Mouse (Mus musculus) ES-CJ7 (cell line): ENCODE data around the gene Aoc2.
A peak's percentile ranks its signal among the peaks of the same experiment; 100 is the strongest.

ENCODE experiments used
- DNase-seq: peaks from one replicate; pipeline ENCODE4 v3.0.0; 2011; ENCODE audit warnings: low read depth, low spot score

Aoc2 gene

DNA sequence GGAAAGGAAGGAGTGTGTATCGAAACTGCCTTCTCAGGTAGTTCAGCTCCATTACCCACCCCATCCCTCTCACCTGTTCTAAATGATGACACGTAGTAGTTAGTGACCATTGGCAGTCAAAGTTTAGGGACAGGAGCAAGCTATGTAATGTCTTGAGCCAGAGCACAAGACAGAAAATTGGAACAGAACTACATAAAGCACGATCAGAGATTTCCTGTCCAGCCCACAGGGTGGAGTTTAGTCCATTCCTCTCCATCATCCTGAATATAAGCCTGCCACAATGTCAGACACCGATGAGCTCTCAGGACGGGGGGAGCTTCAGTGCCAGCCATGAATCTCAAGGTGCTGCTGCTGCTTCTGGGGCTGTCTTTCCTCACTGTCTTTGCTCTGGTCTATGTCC is at the start of gene Aoc2:
Aoc2 (plus strand) TSS at position 301 of the 400 bp plus-strand sequence.
- DNase-seq: no peak

DNA sequence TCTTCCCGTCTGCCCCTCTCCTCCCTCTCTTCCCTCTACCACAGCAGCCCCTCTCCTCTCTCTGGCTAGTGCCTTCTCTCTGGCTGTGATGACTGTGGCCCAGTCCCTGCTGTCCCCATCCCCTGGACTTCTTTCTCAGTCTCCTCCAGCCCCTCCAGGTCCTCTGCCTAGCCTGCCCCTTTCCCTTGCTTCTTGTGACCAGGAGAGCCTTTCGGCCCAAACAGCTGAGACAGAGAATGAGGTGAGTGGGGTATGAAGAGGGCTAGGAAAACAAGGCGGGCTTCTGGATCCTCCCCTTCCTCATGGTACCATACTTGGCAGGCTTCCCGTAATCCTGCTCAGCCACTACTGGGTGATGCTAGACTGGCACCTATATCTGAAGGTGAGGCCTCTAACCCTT is 49.6 kb upstream of the Aoc2 start:
- DNase-seq: no peak

DNA sequence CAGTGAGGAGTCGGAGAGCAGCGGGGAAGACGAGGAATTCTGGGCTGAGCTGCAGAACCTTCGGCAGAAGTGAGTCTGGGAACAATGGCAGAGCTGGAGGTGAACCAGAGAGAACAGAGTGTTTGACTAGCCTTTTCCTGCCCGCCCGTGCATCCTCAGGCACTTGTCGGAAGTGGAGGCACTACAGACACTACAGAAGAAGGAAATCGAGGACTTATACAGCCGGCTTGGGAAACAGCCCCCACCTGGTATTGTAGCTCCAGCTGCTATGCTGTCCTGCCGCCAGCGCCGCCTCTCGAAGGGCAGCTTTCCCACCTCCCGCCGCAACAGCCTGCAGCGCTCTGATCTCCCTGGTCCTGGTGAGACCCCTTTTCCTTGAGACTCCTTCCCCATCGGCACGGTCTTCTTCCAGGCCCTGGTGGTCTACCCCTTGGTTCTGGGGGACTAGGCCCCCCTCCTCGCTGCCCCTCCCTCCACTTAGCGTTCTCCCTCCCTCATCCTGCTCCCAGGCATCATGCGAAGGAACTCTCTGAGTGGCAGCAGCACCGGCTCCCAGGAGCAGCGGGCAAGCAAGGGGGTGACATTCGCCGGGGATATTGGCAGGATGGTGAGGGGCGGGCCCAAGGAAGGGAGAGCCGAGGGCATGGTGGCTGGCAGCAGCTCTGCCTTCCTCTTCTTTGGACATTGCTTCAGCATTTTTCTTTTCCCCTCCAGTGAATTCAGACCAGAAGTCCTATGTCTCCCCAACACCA is 48.4 kb upstream of the Aoc2 start:
- no peak for DNase-seq

DNA sequence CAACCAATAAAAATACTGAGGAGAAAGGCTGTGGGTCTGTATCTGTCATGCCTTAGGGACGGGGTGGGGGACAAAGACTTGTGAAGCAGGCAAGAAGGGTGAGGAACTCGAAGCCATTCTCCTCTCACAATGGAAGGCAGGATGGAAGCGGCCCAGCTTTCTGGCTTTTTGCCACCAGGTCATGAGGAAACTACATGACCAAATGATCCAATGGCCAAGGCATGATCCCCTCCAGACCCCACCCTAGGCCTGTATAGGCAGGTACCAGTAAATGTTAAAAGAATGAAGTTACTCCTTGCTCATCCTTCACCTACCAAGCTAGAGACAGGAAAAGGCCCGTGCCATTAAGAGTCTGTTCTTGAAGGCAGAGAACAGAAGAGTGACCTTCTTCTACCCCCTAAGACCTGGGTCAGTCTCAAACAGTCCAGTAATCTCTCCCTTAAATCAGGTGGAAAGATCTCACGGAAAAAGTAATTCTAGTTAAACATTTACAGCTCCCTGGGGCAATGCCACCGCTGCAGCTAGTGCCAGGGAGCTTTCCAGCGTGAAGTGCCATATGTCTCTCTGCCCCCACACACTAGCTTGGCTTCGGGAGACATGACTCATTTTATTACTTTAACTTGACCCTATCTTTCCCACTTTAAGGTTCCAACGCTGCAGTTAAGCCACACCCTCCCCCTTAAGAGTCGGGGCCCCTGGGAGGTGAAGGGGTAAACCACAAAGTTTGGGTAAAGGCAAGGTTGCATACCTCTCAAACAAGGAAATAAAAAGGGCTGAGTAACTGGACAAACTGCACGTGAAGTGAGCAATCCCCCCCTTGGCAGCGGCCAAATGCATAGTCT is 47.3 kb upstream of the Aoc2 start:
- DNase-seq: no peak

DNA sequence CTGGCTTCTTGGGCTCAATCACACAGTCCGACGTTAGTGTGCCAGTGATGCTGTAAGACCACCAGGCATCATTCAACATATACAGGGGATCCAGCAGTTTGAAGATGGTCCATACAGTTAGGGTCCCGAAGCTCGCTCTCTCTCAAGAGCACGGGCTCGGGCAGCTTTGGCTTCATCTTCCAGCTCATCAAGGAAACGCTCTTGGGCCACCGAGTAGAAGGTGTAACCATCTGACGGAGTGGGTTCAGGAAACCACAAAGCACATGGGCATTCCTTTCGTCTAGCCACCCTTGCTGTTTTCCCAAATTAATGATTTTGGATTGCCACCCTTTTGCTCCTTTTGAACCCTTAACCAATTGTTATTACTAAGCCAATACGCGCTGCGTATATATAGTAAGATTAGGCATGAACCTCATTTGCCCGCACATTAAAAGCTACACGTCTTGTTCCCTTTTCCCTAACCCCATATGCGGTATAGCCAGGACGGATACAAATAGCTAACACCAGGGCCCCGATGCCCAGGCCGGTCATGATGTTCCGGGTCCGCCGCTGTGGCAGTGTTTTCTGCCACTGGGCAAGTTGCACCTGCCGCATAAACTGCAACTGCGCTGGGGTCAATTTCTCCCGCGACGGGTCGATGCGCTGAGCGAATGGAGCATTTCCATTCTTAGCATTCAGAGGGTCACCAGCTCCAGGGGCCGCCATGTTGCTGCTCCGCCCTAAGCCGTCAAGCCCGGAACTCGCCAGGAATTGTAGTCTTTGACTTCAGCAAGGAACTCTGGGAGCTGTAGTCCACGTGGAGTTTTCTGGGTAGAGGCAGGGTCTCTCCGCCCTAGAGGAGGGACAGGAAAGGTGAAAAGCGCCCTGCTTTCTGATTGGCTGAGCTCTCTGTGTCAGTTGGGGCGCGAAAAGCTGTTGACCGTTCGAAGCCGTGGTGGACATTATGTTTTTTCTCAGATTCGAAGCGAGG is 46.4 kb upstream of the Aoc2 start, which contains the start of the genes Cntd1 and Coa3:
Cntd1 (plus strand) TSS at position 790 of the 970 bp plus-strand sequence.
Coa3 (minus strand) TSS at position 892 of the 970 bp plus-strand sequence.
- peak; percentile 96 for DNase-seq

DNA sequence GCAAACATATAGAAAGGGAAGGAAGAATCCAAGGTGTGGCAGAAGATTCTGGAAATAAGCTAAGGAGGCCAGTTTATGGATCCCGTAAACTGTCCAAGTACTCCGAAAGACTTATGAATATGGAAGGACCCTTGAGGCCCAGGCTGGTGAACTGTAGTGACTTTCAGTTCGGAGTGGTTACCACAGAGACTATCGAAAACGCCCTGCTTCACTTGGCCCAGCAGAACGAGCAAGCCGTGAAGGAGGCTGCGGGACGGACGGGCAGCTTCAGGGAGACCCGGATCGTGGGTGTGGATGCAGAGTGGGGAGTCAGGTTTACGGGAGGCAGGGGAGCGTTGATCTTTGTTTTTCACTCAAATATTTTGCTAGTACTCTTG is 45.7 kb upstream of the Aoc2 start:
- DNase-seq: no peak

DNA sequence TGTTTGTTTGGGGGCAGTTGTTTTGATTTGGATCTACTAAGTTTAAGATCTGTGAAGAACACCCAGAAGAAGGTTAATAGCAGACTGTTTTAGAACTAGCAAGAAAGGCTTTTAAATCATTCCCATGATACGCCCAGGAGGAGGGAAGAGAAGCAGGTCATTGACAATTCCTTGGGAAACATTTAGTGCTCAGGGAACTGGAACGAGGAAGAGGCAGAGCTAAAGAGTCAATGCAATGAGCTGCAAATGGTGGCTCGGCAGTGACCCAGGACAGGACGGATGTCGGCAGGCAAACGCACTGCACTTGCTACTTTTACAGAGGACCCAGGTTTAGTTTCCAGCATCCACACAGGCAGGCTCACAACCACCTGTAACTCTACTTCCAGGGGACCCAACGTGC is 44.0 kb upstream of the Aoc2 start:
- no peak for DNase-seq

DNA sequence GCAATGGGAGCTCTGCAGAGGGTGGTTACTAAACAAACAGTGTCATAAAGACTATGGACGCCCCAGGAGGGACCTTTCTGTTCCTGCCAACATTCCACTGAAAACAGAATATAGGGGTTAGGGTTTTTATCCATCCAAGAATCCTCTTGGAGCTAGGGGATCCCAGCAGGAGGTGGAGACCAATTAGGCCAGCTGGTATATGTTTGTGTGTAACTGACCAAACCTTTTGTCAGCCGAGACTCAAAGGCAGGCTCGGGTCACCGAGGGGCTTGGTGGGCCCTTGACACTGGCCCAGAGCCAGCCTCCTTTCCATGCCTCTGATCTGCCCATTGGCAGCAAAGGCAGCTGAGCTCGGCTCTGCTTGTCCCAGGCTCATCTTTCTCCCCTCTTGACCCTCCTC is 42.0 kb upstream of the Aoc2 start:
- no peak for DNase-seq

DNA sequence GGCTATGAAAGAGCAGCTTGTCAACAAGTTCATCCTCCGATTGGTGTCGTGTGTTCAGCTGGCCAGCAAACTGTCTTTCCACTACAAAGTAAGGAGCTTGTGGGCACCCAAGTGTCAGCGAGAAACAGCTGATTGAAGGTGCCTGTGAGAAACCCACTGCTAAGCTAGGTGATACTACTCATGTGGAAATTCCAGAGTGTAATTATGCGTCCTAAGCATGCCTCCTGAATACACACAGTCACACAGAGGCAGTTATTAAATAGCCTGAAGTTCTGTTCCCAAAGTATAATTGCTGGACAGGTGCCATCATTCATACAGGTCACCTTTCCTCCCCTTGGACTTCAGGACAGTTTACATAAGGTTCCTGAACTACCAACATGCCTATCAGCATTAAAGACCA is 41.1 kb upstream of the Aoc2 start:
- no peak for DNase-seq

DNA sequence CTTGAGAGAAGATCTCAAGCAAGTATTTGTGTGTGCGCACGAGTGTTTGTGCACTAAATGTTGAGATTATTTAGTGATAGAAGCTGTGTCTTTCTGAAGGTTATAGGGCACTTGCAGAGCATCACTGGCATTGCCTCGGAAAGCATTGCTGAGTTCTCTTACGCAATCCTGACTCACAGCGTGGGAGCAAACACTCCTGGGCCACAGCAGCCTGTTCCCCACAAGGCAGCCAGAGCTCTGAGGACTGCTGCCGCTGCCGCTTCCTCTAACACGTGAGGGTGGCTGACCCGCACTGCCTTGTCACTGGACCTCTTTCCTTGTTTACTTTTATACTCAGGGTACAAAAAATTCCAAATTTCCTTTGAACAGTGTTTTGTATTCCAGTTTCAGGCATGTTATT is 37.6 kb upstream of the Aoc2 start:
- no peak for DNase-seq

DNA sequence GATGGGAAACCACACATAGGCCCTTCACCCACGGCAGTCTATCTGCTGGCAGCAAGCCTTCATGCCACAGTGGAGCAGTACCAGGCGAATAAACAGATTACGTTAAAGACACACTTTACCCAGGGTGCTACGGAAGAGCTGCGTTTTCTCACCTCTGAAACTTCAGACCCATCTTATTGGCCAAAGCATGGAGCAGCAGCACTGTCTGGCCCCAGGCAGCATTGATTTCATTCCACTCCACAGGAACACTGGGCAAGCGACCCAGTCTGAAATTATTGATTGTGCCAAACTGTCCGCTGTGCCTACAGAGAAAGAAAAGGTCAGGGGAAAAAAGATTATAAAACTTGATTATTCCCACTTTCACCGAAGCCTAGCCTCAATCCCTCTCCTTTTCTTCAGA is 33.6 kb upstream of the Aoc2 start:
- no peak for DNase-seq

DNA sequence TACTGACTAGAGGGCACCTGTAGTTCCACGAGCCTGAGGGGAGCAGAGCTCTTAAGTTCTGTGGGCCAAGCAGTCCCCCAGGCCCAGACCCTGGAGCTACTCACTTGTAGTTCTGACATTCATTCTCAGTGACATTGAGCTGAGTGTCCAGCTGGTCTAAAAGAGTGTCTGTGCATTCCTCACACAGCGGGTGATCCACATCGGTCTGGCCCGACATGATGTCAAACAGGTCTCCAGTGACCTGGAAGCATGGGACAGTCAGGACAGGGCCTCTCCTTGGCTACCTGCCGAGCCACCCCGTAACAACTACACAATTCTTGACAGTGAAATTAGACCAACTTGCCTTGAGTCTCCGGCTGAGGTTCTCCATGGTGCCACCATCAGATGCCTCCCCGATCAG is 29.7 kb upstream of the Aoc2 start:
- no peak for DNase-seq

DNA sequence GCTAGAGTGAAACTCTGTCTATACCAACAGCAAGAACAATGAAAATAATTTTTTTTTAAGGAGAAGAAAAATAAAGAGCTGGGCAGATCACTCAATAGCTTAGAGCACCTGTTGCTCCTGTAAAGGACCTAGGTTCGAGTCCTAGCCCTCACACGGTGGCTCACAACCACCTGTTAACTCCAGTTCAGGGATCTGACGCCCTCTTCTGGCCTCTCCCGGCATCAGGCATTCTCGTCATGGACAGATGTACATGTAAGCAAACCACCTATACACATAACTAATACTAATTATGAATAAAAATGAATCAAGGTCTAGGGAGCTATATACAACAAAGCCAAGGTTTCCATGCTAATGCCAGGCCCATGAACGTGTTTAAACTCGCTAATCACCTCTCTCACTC is 24.0 kb upstream of the Aoc2 start:
- DNase-seq: peak; percentile 53

DNA sequence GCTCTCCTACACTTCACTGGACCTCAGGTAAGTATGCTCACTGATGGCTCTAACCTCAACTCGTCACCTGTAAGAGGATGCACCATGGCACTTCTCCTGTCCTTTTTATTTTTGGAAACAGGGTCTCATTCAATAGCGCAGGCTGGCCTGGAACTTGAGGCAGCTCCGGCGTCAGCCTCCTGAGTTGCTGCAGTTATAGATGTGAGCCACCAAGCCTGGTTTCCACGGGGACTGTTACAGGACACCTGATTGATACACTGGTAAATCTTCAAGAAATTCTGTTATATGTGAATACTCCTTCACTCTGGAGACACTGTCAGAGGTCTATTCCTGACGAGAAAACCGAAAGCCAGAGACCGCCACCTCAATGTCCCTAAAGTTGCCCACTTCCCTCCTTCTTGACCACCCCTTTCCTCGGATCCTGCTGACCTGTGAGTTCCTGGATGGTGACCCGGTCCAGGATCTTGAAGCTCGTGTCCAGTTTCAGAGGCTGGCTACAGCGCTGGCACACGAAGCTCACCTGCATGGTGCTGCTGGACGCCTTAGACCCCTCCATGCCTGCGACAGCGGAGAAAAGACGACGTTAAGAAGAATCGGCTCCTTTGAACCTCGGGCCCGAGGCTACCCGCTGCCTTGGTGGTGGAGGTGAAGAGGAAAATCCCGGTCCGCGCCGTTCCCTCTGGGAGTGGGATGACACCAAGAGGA is 23.4 kb upstream of the Aoc2 start:
- DNase-seq: no peak

DNA sequence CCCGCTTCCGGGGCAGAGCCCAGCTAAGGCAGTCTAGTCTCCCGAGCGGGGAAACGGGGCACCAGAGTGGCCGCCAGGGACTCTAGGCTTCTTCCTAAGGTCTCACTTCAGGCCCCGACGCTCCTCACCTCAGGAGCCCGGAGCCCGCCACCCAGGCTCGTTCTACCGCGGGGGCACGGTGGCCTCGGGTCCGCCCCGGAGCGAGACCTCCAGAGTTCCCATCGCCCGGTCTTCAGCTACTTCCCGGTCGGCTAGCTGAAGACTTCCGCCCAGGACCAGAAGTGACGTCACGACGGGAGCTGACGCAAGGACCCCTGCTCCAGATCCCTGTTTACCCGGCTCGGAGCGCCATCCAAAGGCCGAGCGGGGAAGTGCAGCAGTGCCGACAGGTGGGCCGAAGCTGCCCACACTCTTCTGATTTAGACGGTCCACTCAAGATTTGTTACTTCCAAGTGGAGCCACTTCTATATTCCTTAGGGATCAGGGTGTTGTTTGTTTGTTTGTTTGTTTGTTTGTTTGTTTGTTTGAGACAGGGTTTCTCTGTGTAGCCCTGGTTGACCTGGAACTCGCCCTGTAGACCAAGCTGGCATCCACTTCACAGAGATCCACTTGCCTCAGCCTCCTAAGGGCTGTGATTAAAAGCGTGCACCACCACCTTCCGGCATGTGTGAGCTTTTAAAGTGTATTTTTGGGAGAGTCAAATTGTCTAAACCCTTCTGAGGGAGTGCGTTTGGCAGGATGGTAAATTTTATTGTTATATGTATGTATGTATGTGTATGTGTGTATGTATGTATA is 22.7 kb upstream of the Aoc2 start, which contains the start of gene Becn1:
Becn1 (minus strand) TSS at position 283 of the 795 bp plus-strand sequence.
- peak; percentile 96 for DNase-seq

DNA sequence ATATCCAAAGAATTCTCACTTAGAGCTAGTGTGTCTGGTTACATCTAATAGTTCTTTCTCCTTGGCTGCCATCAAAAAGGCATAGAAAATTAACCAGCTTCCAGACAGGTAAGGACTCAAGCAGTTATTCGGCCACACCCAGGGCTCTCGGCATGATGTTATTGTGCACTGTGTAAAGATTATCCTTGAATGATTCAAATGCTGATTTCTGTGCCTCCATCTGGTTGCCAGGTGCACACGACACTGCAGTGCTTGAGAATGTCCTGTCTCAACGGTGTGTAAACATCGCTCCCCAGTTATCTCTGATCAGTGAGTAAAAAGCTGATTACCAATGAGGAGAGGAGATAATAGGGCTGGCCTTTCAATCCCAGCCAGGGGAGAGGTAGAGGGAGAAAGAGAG is 17.1 kb upstream of the Aoc2 start:
- peak; percentile 84 for DNase-seq

DNA sequence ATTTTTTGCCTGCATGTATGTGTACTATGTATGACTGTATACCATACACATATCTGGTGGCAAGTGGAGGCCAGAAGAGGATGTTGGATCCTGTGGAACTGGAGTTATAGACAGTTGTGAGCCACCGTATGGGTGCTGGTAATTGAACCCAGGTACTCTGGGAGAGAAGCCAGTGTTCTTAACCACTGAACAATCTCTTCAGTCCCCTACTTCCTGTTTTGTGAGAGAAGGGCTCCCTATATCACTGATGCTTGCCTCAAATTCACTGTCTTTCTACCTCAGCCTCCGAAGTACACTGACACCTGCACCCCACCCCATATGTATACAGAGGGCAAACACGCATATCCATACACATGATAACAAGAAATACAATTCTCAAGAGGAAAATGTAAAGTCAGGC is 13.8 kb upstream of the Aoc2 start:
- DNase-seq: no peak

DNA sequence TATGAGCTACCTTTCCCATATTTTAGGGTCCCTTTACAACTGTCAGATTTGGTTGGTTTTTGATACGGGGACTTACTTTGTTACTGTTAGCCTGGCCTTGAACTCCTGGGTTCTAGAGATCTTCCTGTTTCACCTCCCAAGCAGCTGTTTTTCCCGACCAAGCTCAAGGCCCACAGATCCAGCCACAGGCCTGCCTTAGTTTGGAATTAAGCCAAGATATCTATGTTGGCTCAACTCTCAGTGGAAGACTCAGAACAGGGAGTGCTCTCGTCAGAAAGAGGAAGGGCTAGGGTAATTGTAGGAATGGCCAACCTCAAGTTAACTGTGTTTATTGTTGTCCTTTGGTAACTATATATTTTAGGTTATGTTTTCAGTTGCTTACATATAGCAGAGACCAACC is 12.7 kb upstream of the Aoc2 start:
- no peak for DNase-seq

DNA sequence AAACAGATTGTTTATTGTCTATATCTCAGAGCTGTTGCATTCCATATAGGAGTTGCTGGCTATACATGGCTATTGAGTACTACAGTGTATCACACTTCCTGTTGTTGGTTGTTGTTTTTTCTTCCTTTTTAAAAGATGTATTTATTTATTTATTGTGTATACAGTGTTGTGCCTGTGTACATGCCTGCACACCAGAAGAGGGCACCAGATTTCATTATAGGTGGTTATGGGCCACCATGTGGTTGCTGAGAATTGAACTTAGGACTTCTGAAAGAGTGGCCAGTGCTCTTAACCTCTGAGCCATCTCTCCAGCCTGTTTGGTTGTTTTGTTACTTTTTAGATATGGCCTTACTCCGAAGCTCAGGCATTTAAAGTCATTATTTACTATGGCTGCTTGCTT is 10.3 kb upstream of the Aoc2 start:
- no peak for DNase-seq

DNA sequence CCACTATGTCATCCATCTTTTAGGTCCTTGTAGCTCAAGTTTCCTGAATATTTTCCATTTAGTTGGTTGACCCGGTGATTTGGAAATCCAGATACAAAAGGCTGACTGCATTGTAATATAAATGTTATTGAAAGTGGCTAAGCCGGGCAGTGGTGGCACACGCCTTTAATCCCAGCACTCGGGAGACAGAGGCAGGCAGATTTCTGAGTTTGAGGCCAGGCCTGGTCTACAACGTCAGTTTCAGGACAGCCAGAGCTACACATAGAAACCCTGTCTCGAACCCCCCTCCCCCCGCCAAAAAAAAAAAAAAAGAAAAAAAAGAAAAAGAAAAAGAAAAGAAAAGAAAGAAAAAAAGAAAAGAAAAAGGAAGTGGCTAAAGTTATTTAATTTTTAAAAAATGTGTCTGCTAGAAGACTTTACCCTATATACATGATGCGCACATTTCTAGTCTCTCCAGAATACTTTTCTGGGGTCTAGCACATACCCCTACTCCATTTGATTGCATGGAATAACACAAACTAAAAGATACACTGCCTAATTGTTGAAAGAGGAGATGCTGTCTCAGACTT is 9.7 kb upstream of the Aoc2 start:
- DNase-seq: no peak
